Mouse (Mus musculus) ovary, postnatal 10 days (tissue): ENCODE measurements around the gene Mapk8ip1.

Experiments used
- DNase-seq: peaks from one replicate; pipeline ENCODE4 v3.0.0; 2022; ENCODE audit warnings: low spot score

The Mapk8ip1 gene

GRCm38 (mm10) chr2:92401091-92401561 is at the start of gene Mapk8ip1:
TSS of gene Mapk8ip1 (minus strand) at chr2:92401263.
- DNase-seq, result no peak

GRCm38 (mm10) chr2:92447121-92447740 is 46.2 kb upstream of the Mapk8ip1 start:
- DNase-seq, result no peak

- DNase-seq, result no peak
Observed at GRCm38 (mm10) chr2:92446656-92447055, 45.6 kb upstream of the Mapk8ip1 start.

- DNase-seq, result no peak
Observed at GRCm38 (mm10) chr2:92445890-92446289, 44.8 kb upstream of the Mapk8ip1 start.

GRCm38 (mm10) chr2:92444376-92444775 is 43.3 kb upstream of the Mapk8ip1 start:
- no peak for DNase-seq

- no peak for DNase-seq
Observed at GRCm38 (mm10) chr2:92443313-92443712, 42.2 kb upstream of the Mapk8ip1 start.

- DNase-seq, result no peak
Observed at GRCm38 (mm10) chr2:92442419-92443001, 41.4 kb upstream of the Mapk8ip1 start.

GRCm38 (mm10) chr2:92440432-92440831 is 39.4 kb upstream of the Mapk8ip1 start:
- no peak for DNase-seq

GRCm38 (mm10) chr2:92438567-92438966 is 37.5 kb upstream of the Mapk8ip1 start:
- no peak for DNase-seq

- no peak for DNase-seq
Observed at GRCm38 (mm10) chr2:92437875-92438274, 36.8 kb upstream of the Mapk8ip1 start.

GRCm38 (mm10) chr2:92437366-92437765 is 36.3 kb upstream of the Mapk8ip1 start:
- DNase-seq, result no peak

GRCm38 (mm10) chr2:92435023-92435422 is 34.0 kb upstream of the Mapk8ip1 start:
- no peak for DNase-seq

- DNase-seq, result no peak
Observed at GRCm38 (mm10) chr2:92434375-92434745, 33.3 kb upstream of the Mapk8ip1 start.

GRCm38 (mm10) chr2:92433578-92434374 is 32.7 kb upstream of the Mapk8ip1 start, which contains the start of gene Cry2:
TSS of gene Cry2 (minus strand) at chr2:92434043.
- DNase-seq, result peak; percentile 91

GRCm38 (mm10) chr2:92432299-92433295 is 31.5 kb upstream of the Mapk8ip1 start:
- DNase-seq, result no peak

GRCm38 (mm10) chr2:92431611-92432179 is 30.6 kb upstream of the Mapk8ip1 start:
- no peak for DNase-seq

GRCm38 (mm10) chr2:92430723-92431541 is 29.9 kb upstream of the Mapk8ip1 start:
- no peak for DNase-seq

GRCm38 (mm10) chr2:92430089-92430488 is 29.0 kb upstream of the Mapk8ip1 start:
- no peak for DNase-seq

GRCm38 (mm10) chr2:92427882-92428281 is 26.8 kb upstream of the Mapk8ip1 start:
- DNase-seq, result no peak

GRCm38 (mm10) chr2:92426426-92426825 is 25.4 kb upstream of the Mapk8ip1 start:
- no peak for DNase-seq
